Mouse (Mus musculus): ENCODE measurements around the gene Frrs1.

Frrs1 gene

GRCm38 (mm10) chr3:116917016-116917415 lies 57.8 kb downstream of the Frrs1 start:
- DNase-seq: no peak

GRCm38 (mm10) chr3:116921535-116921934 lies 62.3 kb downstream of the Frrs1 start:
- DNase-seq: no peak

GRCm38 (mm10) chr3:116923042-116923441 lies 63.8 kb downstream of the Frrs1 start:
- no peak for DNase-seq

- peak; percentile 65 for DNase-seq
Observed at GRCm38 (mm10) chr3:116928994-116929393, 69.7 kb downstream of the Frrs1 start.

- DNase-seq: no peak
Observed at GRCm38 (mm10) chr3:116933158-116933557, 73.9 kb downstream of the Frrs1 start.

- no peak for DNase-seq
Observed at GRCm38 (mm10) chr3:116936934-116937691, 77.8 kb downstream of the Frrs1 start.

GRCm38 (mm10) chr3:116940804-116941558 lies 81.7 kb downstream of the Frrs1 start:
- peak; percentile 36 for DNase-seq

- DNase-seq: no peak
Observed at GRCm38 (mm10) chr3:116941559-116942117, 82.4 kb downstream of the Frrs1 start.

- no peak for DNase-seq
Observed at GRCm38 (mm10) chr3:116942751-116943150, 83.5 kb downstream of the Frrs1 start.

- DNase-seq: peak; percentile 48
Observed at GRCm38 (mm10) chr3:116943422-116943821, 84.2 kb downstream of the Frrs1 start.

GRCm38 (mm10) chr3:116946476-116946875 lies 87.2 kb downstream of the Frrs1 start:
- DNase-seq: no peak

GRCm38 (mm10) chr3:116950665-116951115 lies 91.4 kb downstream of the Frrs1 start:
- DNase-seq: peak; percentile 29

GRCm38 (mm10) chr3:116951489-116951888 lies 92.2 kb downstream of the Frrs1 start:
- no peak for DNase-seq

GRCm38 (mm10) chr3:116952242-116952899 lies 93.1 kb downstream of the Frrs1 start:
- peak; percentile 21 for DNase-seq

- no peak for DNase-seq
Observed at GRCm38 (mm10) chr3:116953366-116953765, 94.1 kb downstream of the Frrs1 start.

GRCm38 (mm10) chr3:116955061-116955460 lies 95.8 kb downstream of the Frrs1 start:
- DNase-seq: no peak

Data from lung, postnatal 10 days (tissue).